Mouse (Mus musculus) embryonic facial prominence, embryonic 11.5 days (tissue): ENCODE results near the gene Bag6. TPM values are rescaled to one million over a fixed set of nuclear protein-coding genes. Genes with fewer than 3 reads are reported as not detected.

Experiments used
- ATAC-seq: fragments of 200-750 bp; cut with Nextera tagmentation; replicated peaks from 2 replicates; pipeline ENCODE4 v1.8.0; 2017; ENCODE audit warnings: low read depth; ENCODE audit not compliant: insufficient number of reproducible peaks, low FRiP score, low TSS enrichment
- DNase-seq: peaks from one replicate; pipeline ENCODE4 v3.0.0-alpha.2; 2015; ENCODE audit warnings: low spot score
- H3K27ac ChIP-seq: fragments of 300-500 bp; sonication (generic); replicated peaks from 2 replicates; pipeline ENCODE4 v1.5.1; 2014; ENCODE audit warnings: mild to moderate bottlenecking, low read depth, low read length, control low read depth
- H3K27me3 ChIP-seq: fragments of 300-500 bp; sonication (generic); 2 replicates; pipeline ENCODE4 v1.6.1; 2014; ENCODE audit warnings: mild to moderate bottlenecking, low read length, moderate library complexity, mixed read lengths; ENCODE audit not compliant: control insufficient read depth, insufficient read depth
- H3K36me3 ChIP-seq: fragments of 300-500 bp; sonication (generic); replicated peaks from 2 replicates; pipeline ENCODE4 v1.6.1; 2014; ENCODE audit warnings: low read depth, mild to moderate bottlenecking, low read length, moderate library complexity, mixed read lengths; ENCODE audit not compliant: control insufficient read depth, insufficient read depth
- H3K4me1 ChIP-seq: fragments of 300-500 bp; sonication (generic); 2 replicates; pipeline ENCODE4 v1.6.1; 2014; ENCODE audit warnings: low read length, mixed read lengths; ENCODE audit not compliant: control insufficient read depth, insufficient read depth
- H3K4me2 ChIP-seq: fragments of 300-500 bp; sonication (generic); 2 replicates; pipeline ENCODE4 v1.6.1; 2014; ENCODE audit warnings: low read depth, mild to moderate bottlenecking, control low read depth, low read length, moderate library complexity
- H3K4me3 ChIP-seq: fragments of 300-500 bp; sonication (generic); 2 replicates; pipeline ENCODE4 v1.5.1; 2014; ENCODE audit warnings: low read depth, low read length, control low read depth
- H3K9ac ChIP-seq: fragments of 300-500 bp; sonication (generic); replicated peaks from 2 replicates; pipeline ENCODE4 v1.6.1; 2014; ENCODE audit warnings: mild to moderate bottlenecking, control low read depth, low read length
- H3K9me3 ChIP-seq: fragments of 300-500 bp; sonication (generic); replicated peaks from 2 replicates; pipeline ENCODE4 v1.6.1; 2016; ENCODE audit warnings: mild to moderate bottlenecking, low read length, inconsistent platforms, mixed read lengths; ENCODE audit not compliant: control insufficient read depth
- WGBS: fragments of 180-500 bp; shearing (Covaris S2); extraction: QIAGEN DNeasy Blood & Tissue Kit; methylation state at CpG from one replicate; pipeline ENCODE4 v1.1.7; 2014; 5-methylcytosine and 5-hydroxymethylcytosine counted together
- polyA plus RNA-seq: library from polyadenylated mRNA; unstranded; fragments of >200 nt; fragmentation: Nextera tagmentation; extraction: Ambion mirVana; gene quantifications from 2 replicates; pipeline ENCODE4 v1.2.1, GENCODE M21; 2014

The Bag6 gene
- polyA plus RNA-seq, 1 experiment from 2014 or later: 101 TPM

DNA sequence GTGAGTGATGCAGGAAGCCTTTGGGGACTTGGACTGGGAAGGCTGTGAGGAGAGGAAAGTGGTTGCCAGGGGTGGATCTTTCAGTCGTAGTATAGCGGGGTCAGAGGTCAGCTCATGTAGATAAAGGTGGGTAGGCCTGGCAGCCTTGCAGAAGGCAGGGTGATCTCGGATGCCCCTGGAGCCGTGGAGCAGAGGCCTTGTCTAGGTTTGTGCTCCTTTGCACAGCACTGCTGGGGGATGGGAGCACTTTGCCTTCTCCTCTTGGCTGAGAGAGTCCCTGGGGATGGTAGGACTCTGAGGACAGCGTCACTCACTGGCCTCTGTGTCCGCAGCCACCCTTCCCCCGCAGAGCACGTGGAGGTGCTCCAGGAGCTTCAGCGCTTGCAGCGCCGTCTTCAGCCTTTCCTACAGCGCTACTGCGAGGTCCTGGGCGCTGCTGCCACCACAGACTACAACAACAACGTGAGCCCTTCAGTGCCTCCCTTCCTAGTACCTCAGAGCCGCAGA is 5.6 kb downstream of the Bag6 start:
- Histone ChIP-seq H3K9me3 (no peaks in the 10 kb centered on the region), H3K9ac (no peak overlapping the region)

DNA sequence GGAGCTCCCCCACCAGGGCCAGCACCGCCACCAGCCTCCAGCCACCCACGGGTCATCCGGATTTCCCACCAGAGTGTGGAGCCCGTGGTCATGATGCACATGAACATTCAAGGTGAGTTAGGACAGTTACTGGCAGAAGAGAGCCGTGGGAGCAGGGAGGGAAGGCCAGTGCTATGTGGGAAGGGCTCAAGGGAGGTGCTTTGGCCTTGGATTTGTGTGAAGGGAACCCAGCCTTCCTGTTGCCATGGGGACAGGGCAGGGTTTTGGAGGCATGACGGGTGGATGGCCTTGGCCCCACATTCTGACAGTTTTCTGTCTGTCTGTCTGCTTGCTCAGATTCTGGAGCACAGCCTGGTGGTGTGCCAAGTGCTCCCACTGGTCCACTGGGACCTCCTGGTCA is 7.0 kb downstream of the Bag6 start:
- peaks cover 62% of the 10 kb centered on the region for H3K36me3 ChIP-seq
- H3K27me3 ChIP-seq: no peaks in the 10 kb centered on the region
- H3K4me2 ChIP-seq: no peak overlapping the region
- H3K9me3 ChIP-seq: no peaks in the 10 kb centered on the region
- 90% methylated on average over 6 of the region's 6 CpGs for WGBS
- DNase-seq (no peak), ATAC-seq (no peak)
- no peaks in the 10 kb centered on the region for H3K4me1 ChIP-seq
- no peak overlapping the region for H3K4me3 ChIP-seq
- no peak overlapping the region for H3K9ac ChIP-seq
- H3K27ac ChIP-seq: no peak overlapping the region

More for the DNA sequence above, 5.6 kb downstream of the Bag6 start:
- Histone ChIP-seq H3K4me1 (no peaks in the 10 kb centered on the region), H3K36me3 (peaks cover 54% of the 10 kb centered on the region), H3K27ac (no peak overlapping the region), H3K4me2 (no peak overlapping the region), H3K27me3 (no peaks in the 10 kb centered on the region), H3K4me3 (no peak overlapping the region)
- no peak for ATAC-seq
- DNase-seq: no peak
- whole genome bisulfite sequencing: 83% methylated on average over 16 of the region's 16 CpGs

DNA sequence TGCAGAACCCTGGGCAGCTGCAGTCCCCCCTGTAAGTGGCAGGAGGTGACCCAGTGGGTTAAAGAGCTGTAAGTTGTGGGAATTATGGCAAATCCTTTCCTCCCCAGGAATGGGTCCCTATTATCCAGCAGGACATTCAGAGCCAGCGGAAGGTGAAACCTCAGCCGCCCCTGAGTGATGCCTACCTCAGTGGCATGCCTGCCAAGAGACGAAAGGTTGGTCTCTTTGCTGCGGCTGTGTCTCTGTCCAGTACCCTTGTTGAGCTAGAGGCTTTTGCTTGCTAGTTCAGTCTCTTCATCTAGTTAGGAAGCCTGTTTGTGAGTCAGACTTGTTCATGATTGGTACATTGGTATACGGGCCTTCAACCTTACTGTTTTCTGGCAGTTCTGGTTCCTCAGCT is 11.2 kb downstream of the Bag6 start:
- Histone ChIP-seq H3K27me3 (no peaks in the 10 kb centered on the region), H3K4me2 (no peak overlapping the region), H3K36me3 (peaks cover 70% of the 10 kb centered on the region), H3K4me1 (no peaks in the 10 kb centered on the region), H3K4me3 (no peak overlapping the region), H3K27ac (no peak overlapping the region), H3K9ac (no peak overlapping the region), H3K9me3 (no peaks in the 10 kb centered on the region)
- no peak for ATAC-seq
- no peak for DNase-seq
- 92% methylated on average over 5 of the region's 5 CpGs for WGBS

DNA sequence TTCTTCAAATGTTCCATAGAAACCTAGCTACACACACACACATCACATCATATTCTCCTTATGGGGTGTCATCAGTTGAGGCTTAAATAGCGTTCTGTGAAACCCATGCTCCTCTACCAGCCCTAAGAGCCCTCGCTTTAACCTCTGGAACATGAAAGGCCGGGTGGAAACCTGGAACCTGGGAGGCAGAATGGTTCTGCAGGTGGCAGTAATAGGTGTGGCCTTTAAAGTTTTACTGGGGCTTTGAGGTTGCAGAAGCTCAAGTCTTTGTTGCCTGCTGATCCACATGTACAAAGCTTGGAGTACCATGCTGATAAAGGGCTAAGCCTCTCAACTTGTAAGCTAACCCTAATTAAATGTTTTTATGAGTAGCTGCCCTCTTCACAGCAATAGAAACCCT is 12.4 kb downstream of the Bag6 start:
- H3K9ac ChIP-seq: no peak overlapping the region
- H3K27ac ChIP-seq: no peak overlapping the region
- H3K27me3 ChIP-seq: no peaks in the 10 kb centered on the region
- WGBS: 55% methylated on average over 3 of the region's 3 CpGs
- no peaks in the 10 kb centered on the region for H3K4me1 ChIP-seq
- no peaks in the 10 kb centered on the region for H3K9me3 ChIP-seq
- H3K36me3 ChIP-seq: peaks cover 67% of the 10 kb centered on the region
- H3K4me3 ChIP-seq: no peak overlapping the region
- no peak overlapping the region for H3K4me2 ChIP-seq
- no peak for DNase-seq
- ATAC-seq: no peak

DNA sequence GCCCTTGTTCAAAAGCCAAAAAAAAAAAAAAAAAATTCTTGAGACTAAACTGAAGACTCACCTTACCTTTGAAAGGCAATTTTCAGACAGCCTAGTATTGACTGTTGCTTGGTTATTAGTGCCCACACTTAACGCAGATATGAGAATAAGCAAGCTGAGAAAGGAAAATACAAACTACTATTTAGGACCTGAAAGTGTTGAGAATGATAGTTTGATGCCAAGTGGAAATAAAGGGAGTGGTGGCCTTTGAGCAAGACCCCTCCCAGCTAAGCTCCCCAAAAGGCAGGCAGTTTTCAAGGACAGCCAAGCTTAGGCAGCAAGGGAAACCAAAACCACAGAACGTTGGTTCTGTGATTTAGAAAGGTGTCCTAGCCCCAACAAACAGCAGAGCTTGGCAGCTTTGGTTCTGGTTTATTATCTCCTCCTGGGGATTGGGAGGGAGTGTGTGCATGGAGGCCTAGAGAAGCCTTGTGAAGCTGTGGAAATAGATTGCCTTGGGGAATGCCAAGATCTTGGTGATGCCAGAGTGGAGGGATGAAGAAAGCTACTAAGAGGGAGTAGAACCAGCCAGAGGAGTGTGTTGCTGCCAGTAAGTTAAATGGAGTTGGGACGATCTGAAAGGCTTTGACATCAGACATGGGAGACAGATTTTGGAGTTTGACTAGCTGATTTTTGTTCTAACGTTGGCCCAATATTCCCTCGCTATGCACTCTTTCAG is 13.1 kb downstream of the Bag6 start:
- Histone ChIP-seq H3K4me3 (no peak overlapping the region), H3K9me3 (no peaks in the 10 kb centered on the region), H3K4me2 (no peak overlapping the region), H3K4me1 (no peaks in the 10 kb centered on the region), H3K27ac (no peak overlapping the region), H3K9ac (no peak overlapping the region), H3K36me3 (peaks cover 64% of the 10 kb centered on the region), H3K27me3 (no peaks in the 10 kb centered on the region)
- peak; percentile 22 for DNase-seq
- ATAC-seq: no peak
- 69% methylated on average over 5 of the region's 5 CpGs for WGBS

DNA sequence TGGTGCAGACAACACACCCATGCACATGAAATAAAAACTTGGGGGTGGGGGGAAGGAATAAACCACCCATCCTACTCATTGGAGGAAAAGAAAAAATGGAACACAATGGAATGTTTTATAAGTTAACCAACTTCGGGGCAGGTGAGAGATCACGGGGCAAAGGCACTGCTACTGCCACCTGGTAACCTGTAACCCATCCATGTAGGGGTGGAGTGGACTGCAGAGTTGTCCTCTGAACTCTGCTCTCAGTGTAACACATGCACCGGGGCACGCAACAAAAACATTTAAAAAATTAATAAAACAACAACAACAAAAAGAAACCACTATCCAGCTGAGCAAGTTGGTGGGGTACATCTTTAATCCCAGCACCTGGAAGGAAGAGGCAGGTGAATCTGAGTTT is 17.1 kb downstream of the Bag6 start:
- ATAC-seq (no peak), DNase-seq (no peak)
- Histone ChIP-seq H3K36me3 (peaks cover 73% of the 10 kb centered on the region), H3K4me3 (no peak overlapping the region), H3K4me2 (no peak overlapping the region), H3K27ac (no peak overlapping the region), H3K9me3 (no peaks in the 10 kb centered on the region), H3K4me1 (0 out of 2 replicates have a peak, but pooled peaks cover 3% of the 10 kb centered on the region), H3K27me3 (no peaks in the 10 kb centered on the region), H3K9ac (no peak overlapping the region)
- WGBS: 97% methylated on average over 4 of the region's 4 CpGs

DNA sequence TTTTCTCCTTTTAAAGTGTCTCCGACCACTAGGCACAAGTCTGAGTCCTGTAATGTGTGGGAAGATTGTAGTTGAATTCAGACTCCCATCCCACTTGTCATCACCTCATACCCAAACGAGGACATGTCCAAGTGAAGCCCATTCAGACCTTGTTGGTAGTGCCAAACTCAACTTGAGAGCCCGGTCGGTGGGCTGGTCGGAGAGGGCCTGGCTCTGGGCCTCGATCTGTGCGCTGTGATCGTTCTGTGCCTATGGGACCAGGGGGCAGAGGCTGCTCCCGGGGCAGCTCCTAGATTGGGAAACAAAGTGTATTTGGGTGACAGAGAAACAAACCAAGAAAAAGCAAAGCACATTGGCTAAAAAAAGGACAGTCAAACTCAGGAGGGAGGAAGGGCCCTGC is 18.1 kb downstream of the Bag6 start:
- Histone ChIP-seq H3K4me1 (0 out of 2 replicates have a peak, but pooled peaks cover 3% of the 10 kb centered on the region), H3K27me3 (no peaks in the 10 kb centered on the region), H3K9me3 (no peaks in the 10 kb centered on the region), H3K4me3 (no peak overlapping the region), H3K4me2 (no peak overlapping the region), H3K9ac (no peak overlapping the region), H3K27ac (no peak overlapping the region), H3K36me3 (peaks cover 82% of the 10 kb centered on the region)
- 94% methylated on average over 9 of the region's 9 CpGs for WGBS
- DNase-seq (no peak), ATAC-seq (no peak)

DNA sequence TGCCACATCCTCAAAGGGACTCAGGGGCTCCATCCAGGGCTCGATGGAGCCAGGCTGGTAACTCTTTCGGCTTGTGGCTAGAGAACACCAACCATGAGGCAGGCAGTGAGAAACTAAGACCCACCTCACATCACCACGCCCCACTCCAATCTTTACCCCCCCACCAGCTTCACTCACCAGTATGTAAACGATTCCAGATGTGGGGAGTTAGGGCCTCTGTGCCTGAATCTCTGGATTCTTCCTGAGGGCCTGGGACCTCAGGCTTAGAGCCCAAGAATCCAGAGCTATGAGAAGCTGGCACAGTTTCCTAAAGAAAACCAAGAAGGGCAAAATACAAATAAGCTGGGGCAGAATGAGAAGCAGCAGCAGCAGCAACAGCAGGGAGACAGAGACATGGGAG is 19.0 kb downstream of the Bag6 start:
- no peaks in the 10 kb centered on the region for H3K9me3 ChIP-seq
- H3K9ac ChIP-seq: no peak overlapping the region
- WGBS: 61% methylated on average over 4 of the region's 4 CpGs
- DNase-seq (peak; percentile 68), ATAC-seq (no peak)
- no peak overlapping the region for H3K4me3 ChIP-seq
- H3K27ac ChIP-seq: no peak overlapping the region
- no peaks in the 10 kb centered on the region for H3K27me3 ChIP-seq
- H3K4me2 ChIP-seq: no peak overlapping the region
- peaks cover 88% of the 10 kb centered on the region for H3K36me3 ChIP-seq
- 0 out of 2 replicates have a peak, but pooled peaks cover 3% of the 10 kb centered on the region for H3K4me1 ChIP-seq
